Mouse (Mus musculus) bone marrow, adult 2 months (tissue): ENCODE measurements around the gene Agpat1.

ENCODE experiments used
- CTCF ChIP-seq: fragments of 200-500 bp; IDR thresholded peaks from 2 replicates; pipeline ENCODE4 v1.5.1; 2011; ENCODE audit warnings: low read length, control low read depth; ENCODE audit not compliant: control insufficient read depth, insufficient read depth
- POLR2A ChIP-seq: fragments of 200-500 bp; IDR thresholded peaks from 2 replicates; pipeline ENCODE4 v1.6.1; 2011; ENCODE audit warnings: low read depth, mild to moderate bottlenecking, control low read depth, low read length, borderline replicate concordance; ENCODE audit not compliant: control insufficient read depth

GRCm38 (mm10) chr17:34615871-34616270 is 11.8 kb downstream of the Agpat1 start, which contains the start of gene Egfl8:
- no peak for TF ChIP-seq POLR2A
- no peak for TF ChIP-seq CTCF
